ENCODE assay signal across 20 mouse cellular contexts in genomic region chr2:77898436-77898835, GRCm38 (mm10).
"Had no signal": no experiment of that assay in that cellular context is flagged by ENCODE, and none has a peak within 500 bp of the region (broad histone marks: within the 10 kb centered on the region; RNA-seq: fewer than 3 reads in every experiment).

No protein-coding gene starts in this region.

- H3K4me3 ChIP-seq: heart, embryonic 10.5 days; heart, embryonic 12.5 days; hindbrain, embryonic 10.5 days; hindbrain, embryonic 12.5 days; intestine, embryonic 15.5 days; left cerebral cortex, adult 2 months; limb, embryonic 10.5 days; limb, embryonic 12.5 days had no signal

- DNase-seq: gastrocnemius, postnatal 14 days; gastrocnemius, postnatal 36 days; heart, adult 18-20 months; heart, postnatal 10 days; heart, postnatal 4 days; kidney, adult 18-20 months; kidney, adult 8-10 months; kidney, postnatal 10 days; kidney, postnatal 25 days; kidney, postnatal 4 days; liver had no signal

- H3K27ac ChIP-seq: heart, embryonic 10.5 days; hindbrain, embryonic 10.5 days; hindbrain, embryonic 12.5 days; hindbrain, embryonic 14.5 days; intestine, embryonic 15.5 days; limb, embryonic 10.5 days; limb, embryonic 12.5 days had no signal
